Mouse (Mus musculus): Measurements from ENCODE around the gene Stxbp4. TPM values are rescaled to one million over a fixed set of nuclear protein-coding genes. Genes with fewer than 3 reads are reported as not detected.

The Stxbp4 gene
- polyA plus RNA-seq, 1 experiment from 2014 or later: 23.3 TPM

- no peak for ATAC-seq (ENCODE audit: low FRiP score, low TSS enrichment)
- no peaks in the 10 kb centered on the region for H3K9me3 ChIP-seq (ENCODE audit: low read length)
- no peaks in the 10 kb centered on the region for H3K27me3 ChIP-seq (ENCODE audit: insufficient read depth, low read length)
- H3K9ac ChIP-seq (replicated peaks; ENCODE audit: low read length): no peak overlapping the region
- H3K27ac ChIP-seq (ENCODE audit: low read length): no peak overlapping the region
- WGBS: 75% methylated on average over 5 of the region's 5 CpGs
- no peak overlapping the region for H3K4me3 ChIP-seq (ENCODE audit: low read length)
- no peaks in the 10 kb centered on the region for H3K4me1 ChIP-seq (ENCODE audit: insufficient read depth, low read length)
- 0 out of 2 replicates have a peak, but pooled peaks cover 4% of the 10 kb centered on the region for H3K36me3 ChIP-seq (ENCODE audit: insufficient read depth, low read length)
- H3K4me2 ChIP-seq (replicated peaks; ENCODE audit: low read depth, low read length): no peak overlapping the region
Measured at GRCm38 (mm10) chr11:90675479-90676110, 37.7 kb upstream of the Stxbp4 start.

DNA sequence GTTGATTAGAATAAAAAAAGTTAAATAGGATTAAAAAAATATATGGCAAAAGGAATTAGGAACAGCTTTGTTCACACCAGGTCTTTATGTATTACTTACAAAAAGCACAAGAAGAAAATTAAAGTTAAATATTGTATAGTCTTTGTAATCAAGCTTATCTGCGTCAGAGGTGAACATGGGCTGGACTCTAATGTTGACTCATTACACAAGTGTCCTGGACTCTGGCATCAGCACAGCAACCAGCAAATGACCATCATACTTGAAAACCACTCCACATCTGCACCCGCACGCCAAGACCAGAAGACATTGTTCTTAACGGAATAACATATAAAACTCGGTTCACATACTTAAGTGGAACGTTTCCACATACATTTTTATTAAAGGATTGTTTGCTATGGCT, 29.4 kb upstream of the Stxbp4 start:
- Histone ChIP-seq H3K27me3 (ENCODE audit: insufficient read depth, low read length) (no peaks in the 10 kb centered on the region), H3K4me3 (ENCODE audit: low read length) (no peak overlapping the region), H3K4me1 (ENCODE audit: insufficient read depth, low read length) (peaks cover 36% of the 10 kb centered on the region), H3K36me3 (ENCODE audit: insufficient read depth, low read length) (0 out of 2 replicates have a peak, but pooled peaks cover 5% of the 10 kb centered on the region), H3K9me3 (ENCODE audit: low read length) (no peaks in the 10 kb centered on the region), H3K4me2 (replicated peaks; ENCODE audit: low read depth, low read length) (no peak overlapping the region), H3K9ac (replicated peaks; ENCODE audit: low read length) (no peak overlapping the region), H3K27ac (ENCODE audit: low read length) (no peak overlapping the region)
- 93% methylated on average over 6 of the region's 6 CpGs for WGBS
- no peak for ATAC-seq (ENCODE audit: low FRiP score, low TSS enrichment)

GRCm38 (mm10) chr11:90666916-90667315, 29.0 kb upstream of the Stxbp4 start:
- Histone ChIP-seq H3K4me1 (ENCODE audit: insufficient read depth, low read length) (peaks cover 36% of the 10 kb centered on the region), H3K27ac (ENCODE audit: low read length) (no peak overlapping the region), H3K4me3 (ENCODE audit: low read length) (no peak overlapping the region), H3K36me3 (ENCODE audit: insufficient read depth, low read length) (0 out of 2 replicates have a peak, but pooled peaks cover 5% of the 10 kb centered on the region), H3K9me3 (ENCODE audit: low read length) (no peaks in the 10 kb centered on the region), H3K4me2 (replicated peaks; ENCODE audit: low read depth, low read length) (no peak overlapping the region), H3K9ac (replicated peaks; ENCODE audit: low read length) (no peak overlapping the region), H3K27me3 (ENCODE audit: insufficient read depth, low read length) (no peaks in the 10 kb centered on the region)
- WGBS: 86% methylated on average over 4 of the region's 4 CpGs
- no peak for ATAC-seq (ENCODE audit: low FRiP score, low TSS enrichment)

DNA sequence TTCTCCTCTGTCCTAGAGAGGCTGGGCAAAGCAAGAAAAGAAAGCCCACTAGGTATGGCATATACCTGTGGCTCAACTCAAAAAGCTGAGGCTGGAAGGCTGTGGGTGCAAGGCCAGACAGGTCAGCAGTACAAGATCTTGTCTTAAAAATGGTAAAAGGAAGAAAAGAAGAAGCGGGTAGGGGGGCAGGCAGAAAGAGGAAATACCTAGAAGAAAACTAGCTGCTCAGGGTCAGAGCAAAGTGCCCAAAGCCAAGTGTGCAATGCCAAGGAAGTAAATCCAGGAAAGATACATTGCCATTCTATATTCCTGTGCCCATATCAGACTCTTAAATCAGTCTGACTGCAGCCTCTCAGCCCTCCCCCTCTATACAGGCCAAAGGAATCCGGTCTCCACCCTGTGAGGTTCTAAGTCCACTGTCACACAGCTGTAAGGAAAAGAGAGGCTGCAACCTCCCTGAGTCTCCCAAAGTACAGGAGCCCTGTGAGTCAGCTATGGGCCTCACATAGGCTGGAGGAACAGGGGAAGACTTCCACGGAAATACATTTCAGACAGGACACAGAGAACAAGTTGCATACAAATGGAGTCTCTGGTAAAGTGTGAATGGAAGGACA, 28.4 kb upstream of the Stxbp4 start:
- Histone ChIP-seq H3K27ac (ENCODE audit: low read length) (peak overlapping the region; percentile 77; the same call in 1 of the 2 replicates), H3K27me3 (ENCODE audit: insufficient read depth, low read length) (no peaks in the 10 kb centered on the region), H3K9ac (replicated peaks; ENCODE audit: low read length) (no peak overlapping the region), H3K4me3 (ENCODE audit: low read length) (no peak overlapping the region), H3K4me1 (ENCODE audit: insufficient read depth, low read length) (peaks cover 36% of the 10 kb centered on the region), H3K9me3 (ENCODE audit: low read length) (no peaks in the 10 kb centered on the region), H3K4me2 (replicated peaks; ENCODE audit: low read depth, low read length) (no peak overlapping the region), H3K36me3 (ENCODE audit: insufficient read depth, low read length) (peaks cover 5% of the 10 kb centered on the region; the same call in 1 of the 2 replicates)
- WGBS: 66% methylated on average over 3 of the region's 3 CpGs
- ATAC-seq (ENCODE audit: low FRiP score, low TSS enrichment): 0 out of 2 replicates have a peak, but pooled peaks have one; percentile 40

- 0 out of 2 replicates have a peak overlapping the region, but pooled peaks have one; percentile 17 for H3K9ac ChIP-seq (replicated peaks; ENCODE audit: low read length)
- H3K4me1 ChIP-seq (ENCODE audit: insufficient read depth, low read length): peaks cover 36% of the 10 kb centered on the region
- peaks cover 5% of the 10 kb centered on the region; the same call in 1 of the 2 replicates for H3K36me3 ChIP-seq (ENCODE audit: insufficient read depth, low read length)
- ATAC-seq (ENCODE audit: low FRiP score, low TSS enrichment): peak; percentile 71
- H3K27ac ChIP-seq (ENCODE audit: low read length): peak overlapping the region; percentile 77
- no peaks in the 10 kb centered on the region for H3K27me3 ChIP-seq (ENCODE audit: insufficient read depth, low read length)
- WGBS: 12% methylated on average over 6 of the region's 6 CpGs
- no peak overlapping the region for H3K4me3 ChIP-seq (ENCODE audit: low read length)
- no peaks in the 10 kb centered on the region for H3K9me3 ChIP-seq (ENCODE audit: low read length)
- H3K4me2 ChIP-seq (replicated peaks; ENCODE audit: low read depth, low read length): peak overlapping the region; percentile 17
Measured at GRCm38 (mm10) chr11:90665161-90665560, 27.3 kb upstream of the Stxbp4 start.

- Histone ChIP-seq H3K36me3 (ENCODE audit: insufficient read depth, low read length) (peaks cover 5% of the 10 kb centered on the region), H3K9ac (replicated peaks; ENCODE audit: low read length) (no peak overlapping the region), H3K4me1 (ENCODE audit: insufficient read depth, low read length) (peaks cover 36% of the 10 kb centered on the region), H3K4me3 (ENCODE audit: low read length) (no peak overlapping the region), H3K4me2 (replicated peaks; ENCODE audit: low read depth, low read length) (peak overlapping the region; percentile 17), H3K27me3 (ENCODE audit: insufficient read depth, low read length) (no peaks in the 10 kb centered on the region), H3K27ac (ENCODE audit: low read length) (peak overlapping the region; percentile 77), H3K9me3 (ENCODE audit: low read length) (no peaks in the 10 kb centered on the region)
- peak; percentile 60; the same call in 1 of the 2 replicates for ATAC-seq (ENCODE audit: low FRiP score, low TSS enrichment)
- WGBS: 6% methylated on average over 8 of the region's 8 CpGs
Measured at GRCm38 (mm10) chr11:90664345-90664986, 26.6 kb upstream of the Stxbp4 start.

- H3K27me3 ChIP-seq (ENCODE audit: insufficient read depth, low read length): no peaks in the 10 kb centered on the region
- H3K4me2 ChIP-seq (replicated peaks; ENCODE audit: low read depth, low read length): no peak overlapping the region
- H3K9me3 ChIP-seq (ENCODE audit: low read length): no peaks in the 10 kb centered on the region
- peak overlapping the region; percentile 77 for H3K27ac ChIP-seq (ENCODE audit: low read length)
- ATAC-seq (ENCODE audit: low FRiP score, low TSS enrichment): no peak
- H3K36me3 ChIP-seq (ENCODE audit: insufficient read depth, low read length): peaks cover 4% of the 10 kb centered on the region
- H3K9ac ChIP-seq (replicated peaks; ENCODE audit: low read length): no peak overlapping the region
- H3K4me3 ChIP-seq (ENCODE audit: low read length): no peak overlapping the region
- peaks cover 36% of the 10 kb centered on the region for H3K4me1 ChIP-seq (ENCODE audit: insufficient read depth, low read length)
- WGBS: 56% methylated on average over 5 of the region's 5 CpGs
Measured at GRCm38 (mm10) chr11:90663618-90664297, 25.9 kb upstream of the Stxbp4 start.

- H3K36me3 ChIP-seq (ENCODE audit: insufficient read depth, low read length): peaks cover 4% of the 10 kb centered on the region
- H3K4me2 ChIP-seq (replicated peaks; ENCODE audit: low read depth, low read length): no peak overlapping the region
- no peak overlapping the region for H3K9ac ChIP-seq (replicated peaks; ENCODE audit: low read length)
- no peak for ATAC-seq (ENCODE audit: low FRiP score, low TSS enrichment)
- H3K27ac ChIP-seq (ENCODE audit: low read length): no peak overlapping the region
- 63% methylated on average over 3 of the region's 3 CpGs for WGBS
- no peaks in the 10 kb centered on the region for H3K9me3 ChIP-seq (ENCODE audit: low read length)
- H3K4me3 ChIP-seq (ENCODE audit: low read length): no peak overlapping the region
- no peaks in the 10 kb centered on the region for H3K27me3 ChIP-seq (ENCODE audit: insufficient read depth, low read length)
- H3K4me1 ChIP-seq (ENCODE audit: insufficient read depth, low read length): peaks cover 36% of the 10 kb centered on the region
Measured at GRCm38 (mm10) chr11:90663052-90663451, 25.2 kb upstream of the Stxbp4 start.

DNA sequence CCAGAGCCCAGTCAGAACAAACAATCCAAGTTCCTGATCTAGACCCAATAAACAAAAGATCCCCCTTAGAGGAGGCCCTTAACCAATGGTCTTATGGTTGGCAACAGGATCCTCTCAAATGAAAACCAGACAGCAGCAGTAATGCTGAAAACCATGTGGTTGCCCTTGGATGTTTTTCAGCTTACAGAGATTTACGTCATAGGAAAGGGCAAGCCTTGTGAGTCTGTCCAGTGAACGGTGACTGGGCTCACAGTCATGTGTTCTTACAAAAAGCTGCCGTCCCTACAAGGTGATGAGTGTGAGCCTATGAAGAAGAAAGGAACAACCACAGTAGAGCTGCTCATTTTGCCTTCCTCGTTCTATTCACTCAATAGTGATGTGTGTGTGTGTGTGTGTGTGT, 22.8 kb upstream of the Stxbp4 start:
- Histone ChIP-seq H3K4me2 (replicated peaks; ENCODE audit: low read depth, low read length) (no peak overlapping the region), H3K27me3 (ENCODE audit: insufficient read depth, low read length) (no peaks in the 10 kb centered on the region), H3K9ac (replicated peaks; ENCODE audit: low read length) (no peak overlapping the region), H3K36me3 (ENCODE audit: insufficient read depth, low read length) (peaks cover 15% of the 10 kb centered on the region), H3K9me3 (ENCODE audit: low read length) (no peaks in the 10 kb centered on the region), H3K4me1 (ENCODE audit: insufficient read depth, low read length) (peaks cover 23% of the 10 kb centered on the region), H3K4me3 (ENCODE audit: low read length) (no peak overlapping the region), H3K27ac (ENCODE audit: low read length) (no peak overlapping the region)
- no peak for ATAC-seq (ENCODE audit: low FRiP score, low TSS enrichment)
- WGBS: 65% methylated on average over 4 of the region's 4 CpGs
